12 mouse cellular contexts compared by ENCODE assay signal in the genomic region with DNA sequence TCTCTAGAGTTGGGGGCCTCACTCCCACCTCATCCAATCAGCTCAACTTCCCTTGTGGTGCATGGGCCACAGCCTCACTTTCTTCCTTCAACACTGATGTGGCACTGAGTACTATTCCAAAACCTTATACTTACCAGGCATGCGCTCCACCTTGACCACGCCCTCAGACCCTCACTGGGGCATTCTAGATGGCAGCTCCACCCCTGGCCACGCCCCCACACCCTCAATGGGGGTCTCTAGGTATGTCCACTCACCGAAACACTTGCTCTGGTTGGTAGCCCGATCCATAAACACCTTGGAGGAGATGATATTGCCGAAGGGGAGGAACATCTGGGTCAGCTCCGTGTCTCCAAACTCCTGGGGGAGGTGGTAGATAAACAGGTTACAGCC. TPM values are rescaled to one million over a fixed set of nuclear protein-coding genes. Genes with fewer than 3 reads are reported as not detected.
DNase-seq lines count a peak whose midpoint lies in the region; ATAC-seq and TF ChIP-seq lines count a peak whose summit lies in the region.
"Had no signal": no experiment of that assay in that cellular context is flagged by ENCODE, and none has a peak within 500 bp of the region (broad histone marks: within the 10 kb centered on the region; RNA-seq: fewer than 3 reads in every experiment).

No protein-coding gene starts in this region.

- no peak overlapping the region for H3K4me2 ChIP-seq in limb, embryonic 12.5 days
- H3K4me2 ChIP-seq: forebrain, embryonic 15.5 days; hindbrain, embryonic 12.5 days had no signal

- no peak for ATAC-seq in limb, embryonic 12.5 days (ENCODE audit: insufficient number of reproducible peaks, insufficient read depth, low FRiP score, low TSS enrichment, low read depth)
- ATAC-seq: forebrain, embryonic 15.5 days had no signal

- WGBS in limb, embryonic 12.5 days = 42% methylated on average over 7 of the region's 7 CpGs
- WGBS in limb, embryonic 10.5 days = 32% methylated on average over 7 of the region's 7 CpGs
- 32% methylated on average over 7 of the region's 7 CpGs for WGBS in embryonic facial prominence, embryonic 10.5 days

- DNase-seq in gastrocnemius, adult 2 months = peak; percentile 14
- no peak for DNase-seq in gastrocnemius, adult 18-20 months (ENCODE audit: low spot score)
- no peak for DNase-seq in limb, embryonic 10.5 days (ENCODE audit: low spot score)
- peak; percentile 9 for DNase-seq in embryonic facial prominence, embryonic 10.5 days (ENCODE audit: low spot score)
- peak; percentile 4 for DNase-seq in right cerebral cortex, postnatal 25 days
- no peak for DNase-seq in yolk sac, embryonic 10.5 days (ENCODE audit: low spot score)
- no peak for DNase-seq in kidney, postnatal 36 days
- DNase-seq: adrenal gland, postnatal 10 days had no signal

- no peaks in the 10 kb centered on the region for H3K9me3 ChIP-seq in limb, embryonic 12.5 days
- no peaks in the 10 kb centered on the region for H3K9me3 ChIP-seq in limb, embryonic 10.5 days (replicated peaks)
- no peaks in the 10 kb centered on the region for H3K9me3 ChIP-seq in embryonic facial prominence, embryonic 10.5 days
- H3K9me3 ChIP-seq: forebrain, embryonic 15.5 days; hindbrain, embryonic 12.5 days had no signal

- TF ChIP-seq CTCF in gastrocnemius, adult 2 months (IDR thresholded peaks at IDR 0.05) = no peak

- no peak overlapping the region for H3K27ac ChIP-seq in gastrocnemius, adult 2 months
- no peak overlapping the region for H3K27ac ChIP-seq in limb, embryonic 12.5 days
- no peak overlapping the region for H3K27ac ChIP-seq in limb, embryonic 10.5 days
- H3K27ac ChIP-seq in embryonic facial prominence, embryonic 10.5 days (replicated peaks) = no peak overlapping the region
- H3K27ac ChIP-seq: forebrain, embryonic 15.5 days; hindbrain, embryonic 12.5 days; macrophage had no signal

- intact Hi-C loops in gastrocnemius, adult 2 months (cut with DNase I) = no loop called here

- no peak overlapping the region for H3K4me3 ChIP-seq in gastrocnemius, adult 2 months
- H3K4me3 ChIP-seq in limb, embryonic 12.5 days (replicated peaks) = peak overlapping the region; percentile 13; the same call in 1 of the 2 replicates
- H3K4me3 ChIP-seq in limb, embryonic 10.5 days = no peak overlapping the region
- peak overlapping the region; percentile 23; the same call in 1 of the 2 replicates for H3K4me3 ChIP-seq in embryonic facial prominence, embryonic 10.5 days
- H3K4me3 ChIP-seq: forebrain, embryonic 15.5 days; hindbrain, embryonic 12.5 days had no signal

- peaks cover 11% of the 10 kb centered on the region for H3K4me1 ChIP-seq in limb, embryonic 12.5 days (replicated peaks)
- peaks cover 37% of the 10 kb centered on the region for H3K4me1 ChIP-seq in limb, embryonic 10.5 days
- H3K4me1 ChIP-seq in embryonic facial prominence, embryonic 10.5 days = peaks cover 30% of the 10 kb centered on the region

- H3K36me3 ChIP-seq in limb, embryonic 12.5 days = no peaks in the 10 kb centered on the region
- H3K36me3 ChIP-seq in limb, embryonic 10.5 days = no peaks in the 10 kb centered on the region
- H3K36me3 ChIP-seq in embryonic facial prominence, embryonic 10.5 days (replicated peaks) = no peaks in the 10 kb centered on the region

- H3K27me3 ChIP-seq in limb, embryonic 12.5 days = peaks cover 99% of the 10 kb centered on the region
- H3K27me3 ChIP-seq in limb, embryonic 10.5 days (ENCODE audit: low read depth, poor library complexity, severe bottlenecking) = peaks cover 100% of the 10 kb centered on the region
- H3K27me3 ChIP-seq in embryonic facial prominence, embryonic 10.5 days (replicated peaks; ENCODE audit: low read depth, poor library complexity, severe bottlenecking) = peaks cover 100% of the 10 kb centered on the region

- no peak overlapping the region for H3K9ac ChIP-seq in limb, embryonic 12.5 days (replicated peaks)
- H3K9ac ChIP-seq: forebrain, embryonic 15.5 days; hindbrain, embryonic 12.5 days had no signal

RNA-seq across cellular contexts. Expression of gene Nfic, which starts 7.0 kb away (rescaled TPM):
- 100 to 1,000 TPM; 207 to 215 TPM for total RNA-seq in gastrocnemius, adult 2 months (2021)
- total RNA-seq in gastrocnemius, adult 18-20 months (2021) = 100 to 1,000 TPM; 232 to 244 TPM
- polyA plus RNA-seq in limb, embryonic 12.5 days (2016; fragmentation: Nextera tagmentation; extraction: Ambion mirVana) = 30.8 and 31.1 TPM in 2 replicates
- polyA plus RNA-seq in limb, embryonic 10.5 days (2016; fragmentation: Nextera tagmentation; extraction: Ambion mirVana) = 9.3 and 19.8 TPM in 2 replicates
- polyA plus RNA-seq in embryonic facial prominence, embryonic 10.5 days (2016; fragmentation: Nextera tagmentation; extraction: Ambion mirVana) = 12.5 and 20.2 TPM in 2 replicates

RNA-seq across cellular contexts. Expression of gene Celf5, which starts 20.1 kb away (rescaled TPM):
- under 1 TPM in 1 of 2 experiments, not detected in 1; 0.17 TPM for total RNA-seq in gastrocnemius, adult 2 months (2021)
- total RNA-seq in gastrocnemius, adult 18-20 months (2021) = under 1 TPM; 0.05 to 0.07 TPM
- 0.70 and 0.93 TPM in 2 replicates for polyA plus RNA-seq in limb, embryonic 12.5 days (2016; fragmentation: Nextera tagmentation; extraction: Ambion mirVana)
- 0.24 and 0.48 TPM in 2 replicates for polyA plus RNA-seq in limb, embryonic 10.5 days (2016; fragmentation: Nextera tagmentation; extraction: Ambion mirVana)
- 1.2 and 2.3 TPM in 2 replicates for polyA plus RNA-seq in embryonic facial prominence, embryonic 10.5 days (2016; fragmentation: Nextera tagmentation; extraction: Ambion mirVana)

RNA-seq across cellular contexts. Expression of gene Ncln, which starts 33.8 kb away (rescaled TPM):
- 10 to 100 TPM; 38.3 to 44.8 TPM for total RNA-seq in gastrocnemius, adult 2 months (2021)
- 10 to 100 TPM; 41.0 to 45.8 TPM for total RNA-seq in gastrocnemius, adult 18-20 months (2021)
- 84.3 and 86.9 TPM in 2 replicates for polyA plus RNA-seq in limb, embryonic 12.5 days (2016; fragmentation: Nextera tagmentation; extraction: Ambion mirVana)
- polyA plus RNA-seq in limb, embryonic 10.5 days (2016; fragmentation: Nextera tagmentation; extraction: Ambion mirVana) = 100 and 102 TPM in 2 replicates
- 85.2 and 94.3 TPM in 2 replicates for polyA plus RNA-seq in embryonic facial prominence, embryonic 10.5 days (2016; fragmentation: Nextera tagmentation; extraction: Ambion mirVana)

RNA-seq across cellular contexts. Expression of gene S1pr4, which starts 37.5 kb away (rescaled TPM):
- total RNA-seq in gastrocnemius, adult 2 months (2021) = 1 to 10 TPM in 1 of 2 experiments, under 1 TPM in 1; 0.97 to 1.2 TPM
- under 1 TPM; 0.71 to 0.78 TPM for total RNA-seq in gastrocnemius, adult 18-20 months (2021)
- 0.28 and 0.53 TPM in 2 replicates for polyA plus RNA-seq in limb, embryonic 12.5 days (2016; fragmentation: Nextera tagmentation; extraction: Ambion mirVana)
- 0.34 and 0.39 TPM in 2 replicates for polyA plus RNA-seq in limb, embryonic 10.5 days (2016; fragmentation: Nextera tagmentation; extraction: Ambion mirVana)
- 0.28 and 0.51 TPM in 2 replicates for polyA plus RNA-seq in embryonic facial prominence, embryonic 10.5 days (2016; fragmentation: Nextera tagmentation; extraction: Ambion mirVana)

Comparison
In these comparisons a context has a peak if more than half of its experiments do, and no peak if none do; other contexts are left out.
1. DNase-seq: peak in gastrocnemius, adult 2 months (single experiment), embryonic facial prominence, embryonic 10.5 days (single experiment) and right cerebral cortex, postnatal 25 days (single experiment); none in gastrocnemius, adult 18-20 months (single experiment), limb, embryonic 10.5 days (single experiment), yolk sac, embryonic 10.5 days (single experiment) and kidney, postnatal 36 days (0 of 2).
2. H3K4me3 ChIP-seq: peak in limb, embryonic 12.5 days (single experiment) and embryonic facial prominence, embryonic 10.5 days (single experiment); none in gastrocnemius, adult 2 months (single experiment) and limb, embryonic 10.5 days (single experiment).